Mouse (Mus musculus) heart, adult 8-10 months (tissue): Measurements from ENCODE around the gene Stat6. TPM values are rescaled to one million over a fixed set of nuclear protein-coding genes. Genes with fewer than 3 reads are reported as not detected.
A peak's percentile ranks its signal among the peaks of the same experiment; 100 is the strongest.
"Not testable (repeated sequence)": the region's sequence is repeated elsewhere in the genome, so short reads cannot be mapped to it uniquely, and the experiment has no call there.

Experiments used
- DNase-seq: peaks from one replicate; pipeline ENCODE4 v3.0.0; 2022; ENCODE audit warnings: low spot score
- total RNA-seq, 4 experiments: library from RNA; stranded (reverse); gene quantifications; 2 replicates each; pipeline ENCODE4 v1.2.4; 2022

Stat6 gene
- total RNA-seq, 4 experiments from 2014 or later, result 38.4 to 43.7 (median 43.2) TPM

- no peak for DNase-seq
Observed at GRCm38 (mm10) chr10:127645791-127646190, 3.0 kb downstream of the Stat6 start.

GRCm38 (mm10) chr10:127652906-127653638, 10.3 kb downstream of the Stat6 start:
- DNase-seq, result no peak

GRCm38 (mm10) chr10:127654970-127655579, 12.3 kb downstream of the Stat6 start:
- no peak for DNase-seq

- DNase-seq, result not testable (repeated sequence)
Observed at GRCm38 (mm10) chr10:127657617-127658016, 14.8 kb downstream of the Stat6 start.

- no peak for DNase-seq
Observed at GRCm38 (mm10) chr10:127658076-127658475, 15.3 kb downstream of the Stat6 start.

- no peak for DNase-seq
Observed at GRCm38 (mm10) chr10:127659551-127659950, 16.8 kb downstream of the Stat6 start.

- no peak for DNase-seq
Observed at GRCm38 (mm10) chr10:127661291-127661914, 18.6 kb downstream of the Stat6 start.

- DNase-seq, result peak; percentile 69
Observed at GRCm38 (mm10) chr10:127661915-127662663, 19.3 kb downstream of the Stat6 start.

GRCm38 (mm10) chr10:127662666-127663253, 20.0 kb downstream of the Stat6 start:
- peak; percentile 19 for DNase-seq

- peak; percentile 7 for DNase-seq
Observed at GRCm38 (mm10) chr10:127663590-127663989, 20.8 kb downstream of the Stat6 start.

- no peak for DNase-seq
Observed at GRCm38 (mm10) chr10:127664166-127664565, 21.4 kb downstream of the Stat6 start.

GRCm38 (mm10) chr10:127664891-127665290, 22.1 kb downstream of the Stat6 start:
- DNase-seq, result no peak

- peak; percentile 24 for DNase-seq
Observed at GRCm38 (mm10) chr10:127665366-127666181, 22.8 kb downstream of the Stat6 start.

GRCm38 (mm10) chr10:127666501-127667268, 23.9 kb downstream of the Stat6 start, which contains the start of gene Nemp1:
Nemp1 (plus strand) TSS chr10:127666901.
- peak; percentile 87 for DNase-seq

GRCm38 (mm10) chr10:127667269-127668092, 24.7 kb downstream of the Stat6 start:
- peak; percentile 91 for DNase-seq

- peak; percentile 82 for DNase-seq
Observed at GRCm38 (mm10) chr10:127668093-127669050, 25.6 kb downstream of the Stat6 start, which contains the start of gene Nab2. Nab2 (minus strand) TSS chr10:127668568.

GRCm38 (mm10) chr10:127669170-127669569, 26.4 kb downstream of the Stat6 start:
- no peak for DNase-seq

GRCm38 (mm10) chr10:127670185-127670584, 27.4 kb downstream of the Stat6 start:
- DNase-seq, result no peak
